Mouse (Mus musculus): Measurements from ENCODE around the gene Tob2. TPM values are rescaled to one million over a fixed set of nuclear protein-coding genes. Genes with fewer than 3 reads are reported as not detected.

Tob2 gene
- polyA plus RNA-seq, 1 experiment from 2014 or later = 24.5 TPM

- Histone ChIP-seq H3K4me2 (replicated peaks; ENCODE audit: low read depth, low read length) (no peak overlapping the region), H3K9me3 (ENCODE audit: control insufficient read depth, low read depth, low read length) (no peaks in the 10 kb centered on the region), H3K36me3 (ENCODE audit: control insufficient read depth, insufficient read depth, low read length) (peaks cover 13% of the 10 kb centered on the region; the same call in 1 of the 2 replicates), H3K4me3 (ENCODE audit: low read depth, low read length) (no peak overlapping the region), H3K9ac (replicated peaks; ENCODE audit: low read depth, low read length) (no peak overlapping the region), H3K27me3 (ENCODE audit: control insufficient read depth, insufficient read depth, low read length) (no peaks in the 10 kb centered on the region), H3K4me1 (ENCODE audit: control insufficient read depth, insufficient read depth, low read length) (peaks cover 2% of the 10 kb centered on the region; the same call in 1 of the 2 replicates), H3K27ac (ENCODE audit: low read length) (no peak overlapping the region)
- 96% methylated on average over 4 of the region's 4 CpGs for WGBS
- no peak for ATAC-seq (ENCODE audit: insufficient number of reproducible peaks, insufficient read depth, low FRiP score, low read depth)
Measured at GRCm38 (mm10) chr15:81830530-81830929, 28.1 kb downstream of the Tob2 start.

- Histone ChIP-seq H3K9ac (replicated peaks; ENCODE audit: low read depth, low read length) (no peak overlapping the region), H3K9me3 (ENCODE audit: control insufficient read depth, low read depth, low read length) (no peaks in the 10 kb centered on the region), H3K4me1 (ENCODE audit: control insufficient read depth, insufficient read depth, low read length) (no peaks in the 10 kb centered on the region), H3K4me3 (ENCODE audit: low read depth, low read length) (no peak overlapping the region), H3K27ac (ENCODE audit: low read length) (no peak overlapping the region), H3K4me2 (replicated peaks; ENCODE audit: low read depth, low read length) (no peak overlapping the region), H3K36me3 (ENCODE audit: control insufficient read depth, insufficient read depth, low read length) (peaks cover 22% of the 10 kb centered on the region; the same call in 1 of the 2 replicates), H3K27me3 (ENCODE audit: control insufficient read depth, insufficient read depth, low read length) (no peaks in the 10 kb centered on the region)
- ATAC-seq (ENCODE audit: insufficient number of reproducible peaks, insufficient read depth, low FRiP score, low read depth) = no peak
- WGBS = 74% methylated on average over 2 of the region's 2 CpGs
Measured at GRCm38 (mm10) chr15:81829208-81829580, 29.4 kb downstream of the Tob2 start.

- no peak for ATAC-seq (ENCODE audit: insufficient number of reproducible peaks, insufficient read depth, low FRiP score, low read depth)
- H3K27me3 ChIP-seq (ENCODE audit: control insufficient read depth, insufficient read depth, low read length) = no peaks in the 10 kb centered on the region
- no peaks in the 10 kb centered on the region for H3K9me3 ChIP-seq (ENCODE audit: control insufficient read depth, low read depth, low read length)
- H3K36me3 ChIP-seq (ENCODE audit: control insufficient read depth, insufficient read depth, low read length) = peaks cover 22% of the 10 kb centered on the region; the same call in 1 of the 2 replicates
- no peak overlapping the region; the same call in 1 of the 2 replicates for H3K27ac ChIP-seq (ENCODE audit: low read length)
- H3K4me1 ChIP-seq (ENCODE audit: control insufficient read depth, insufficient read depth, low read length) = no peaks in the 10 kb centered on the region
- H3K4me3 ChIP-seq (ENCODE audit: low read depth, low read length) = no peak overlapping the region
- H3K4me2 ChIP-seq (replicated peaks; ENCODE audit: low read depth, low read length) = no peak overlapping the region
- 89% methylated on average over 7 of the region's 7 CpGs for WGBS
- no peak overlapping the region for H3K9ac ChIP-seq (replicated peaks; ENCODE audit: low read depth, low read length)
Measured at GRCm38 (mm10) chr15:81828426-81829207, 30.0 kb downstream of the Tob2 start.

GRCm38 (mm10) chr15:81824832-81825231, 33.8 kb downstream of the Tob2 start:
- H3K9me3 ChIP-seq (ENCODE audit: control insufficient read depth, low read depth, low read length) = no peaks in the 10 kb centered on the region
- no peak overlapping the region for H3K4me2 ChIP-seq (replicated peaks; ENCODE audit: low read depth, low read length)
- no peak overlapping the region for H3K9ac ChIP-seq (replicated peaks; ENCODE audit: low read depth, low read length)
- no peak overlapping the region for H3K27ac ChIP-seq (ENCODE audit: low read length)
- ATAC-seq (ENCODE audit: insufficient number of reproducible peaks, insufficient read depth, low FRiP score, low read depth) = no peak
- H3K36me3 ChIP-seq (ENCODE audit: control insufficient read depth, insufficient read depth, low read length) = peaks cover 42% of the 10 kb centered on the region
- no peaks in the 10 kb centered on the region for H3K4me1 ChIP-seq (ENCODE audit: control insufficient read depth, insufficient read depth, low read length)
- no peak overlapping the region for H3K4me3 ChIP-seq (ENCODE audit: low read depth, low read length)
- no peaks in the 10 kb centered on the region for H3K27me3 ChIP-seq (ENCODE audit: control insufficient read depth, insufficient read depth, low read length)
- 71% methylated on average over 3 of the region's 3 CpGs for WGBS

GRCm38 (mm10) chr15:81822631-81823030, 36.0 kb downstream of the Tob2 start:
- no peaks in the 10 kb centered on the region for H3K9me3 ChIP-seq (ENCODE audit: control insufficient read depth, low read depth, low read length)
- H3K9ac ChIP-seq (replicated peaks; ENCODE audit: low read depth, low read length) = no peak overlapping the region
- H3K4me2 ChIP-seq (replicated peaks; ENCODE audit: low read depth, low read length) = no peak overlapping the region
- no peak for ATAC-seq (ENCODE audit: insufficient number of reproducible peaks, insufficient read depth, low FRiP score, low read depth)
- H3K36me3 ChIP-seq (ENCODE audit: control insufficient read depth, insufficient read depth, low read length) = peaks cover 49% of the 10 kb centered on the region
- no peaks in the 10 kb centered on the region for H3K4me1 ChIP-seq (ENCODE audit: control insufficient read depth, insufficient read depth, low read length)
- no peak overlapping the region for H3K4me3 ChIP-seq (ENCODE audit: low read depth, low read length)
- no peaks in the 10 kb centered on the region for H3K27me3 ChIP-seq (ENCODE audit: control insufficient read depth, insufficient read depth, low read length)
- no peak overlapping the region for H3K27ac ChIP-seq (ENCODE audit: low read length)
- WGBS = 77% methylated on average over 3 of the region's 3 CpGs

GRCm38 (mm10) chr15:81818404-81818803, 40.2 kb downstream of the Tob2 start:
- no peak for ATAC-seq (ENCODE audit: insufficient number of reproducible peaks, insufficient read depth, low FRiP score, low read depth)
- Histone ChIP-seq H3K27ac (ENCODE audit: low read length) (no peak overlapping the region), H3K27me3 (ENCODE audit: control insufficient read depth, insufficient read depth, low read length) (no peaks in the 10 kb centered on the region), H3K4me3 (ENCODE audit: low read depth, low read length) (no peak overlapping the region), H3K9me3 (ENCODE audit: control insufficient read depth, low read depth, low read length) (no peaks in the 10 kb centered on the region), H3K4me2 (replicated peaks; ENCODE audit: low read depth, low read length) (no peak overlapping the region), H3K36me3 (ENCODE audit: control insufficient read depth, insufficient read depth, low read length) (peaks cover 51% of the 10 kb centered on the region), H3K4me1 (ENCODE audit: control insufficient read depth, insufficient read depth, low read length) (no peaks in the 10 kb centered on the region), H3K9ac (replicated peaks; ENCODE audit: low read depth, low read length) (no peak overlapping the region)
- WGBS = 82% methylated on average over 3 of the region's 3 CpGs

- 88% methylated on average over 12 of the region's 12 CpGs for WGBS
- Histone ChIP-seq H3K4me2 (replicated peaks; ENCODE audit: low read depth, low read length) (no peak overlapping the region), H3K4me3 (ENCODE audit: low read depth, low read length) (no peak overlapping the region), H3K9ac (replicated peaks; ENCODE audit: low read depth, low read length) (no peak overlapping the region), H3K27ac (ENCODE audit: low read length) (no peak overlapping the region), H3K36me3 (ENCODE audit: control insufficient read depth, insufficient read depth, low read length) (peaks cover 33% of the 10 kb centered on the region), H3K9me3 (ENCODE audit: control insufficient read depth, low read depth, low read length) (no peaks in the 10 kb centered on the region), H3K27me3 (ENCODE audit: control insufficient read depth, insufficient read depth, low read length) (no peaks in the 10 kb centered on the region), H3K4me1 (ENCODE audit: control insufficient read depth, insufficient read depth, low read length) (peaks cover 7% of the 10 kb centered on the region; the same call in 1 of the 2 replicates)
- no peak for ATAC-seq (ENCODE audit: insufficient number of reproducible peaks, insufficient read depth, low FRiP score, low read depth)
Measured at GRCm38 (mm10) chr15:81814716-81815370, 43.8 kb downstream of the Tob2 start.

- no peak overlapping the region for H3K27ac ChIP-seq (ENCODE audit: low read length)
- no peak overlapping the region for H3K4me2 ChIP-seq (replicated peaks; ENCODE audit: low read depth, low read length)
- no peaks in the 10 kb centered on the region for H3K27me3 ChIP-seq (ENCODE audit: control insufficient read depth, insufficient read depth, low read length)
- ATAC-seq (ENCODE audit: insufficient number of reproducible peaks, insufficient read depth, low FRiP score, low read depth) = no peak
- H3K9me3 ChIP-seq (ENCODE audit: control insufficient read depth, low read depth, low read length) = no peaks in the 10 kb centered on the region
- H3K4me3 ChIP-seq (ENCODE audit: low read depth, low read length) = no peak overlapping the region
- H3K9ac ChIP-seq (replicated peaks; ENCODE audit: low read depth, low read length) = no peak overlapping the region
- peaks cover 32% of the 10 kb centered on the region for H3K36me3 ChIP-seq (ENCODE audit: control insufficient read depth, insufficient read depth, low read length)
- 76% methylated on average over 5 of the region's 5 CpGs for WGBS
- peaks cover 12% of the 10 kb centered on the region; the same call in 1 of the 2 replicates for H3K4me1 ChIP-seq (ENCODE audit: control insufficient read depth, insufficient read depth, low read length)
Measured at GRCm38 (mm10) chr15:81813986-81814705, 44.5 kb downstream of the Tob2 start.

Measured in stomach, embryonic 14.5 days (tissue).